Mouse (Mus musculus) kidney, embryonic 16.5 days (tissue): ENCODE results near the gene Col1a2. TPM values are rescaled to one million over a fixed set of nuclear protein-coding genes. Genes with fewer than 3 reads are reported as not detected.

Experiments
- polyA plus RNA-seq: library from polyadenylated mRNA; unstranded; fragments of >200 nt; fragmentation: Nextera tagmentation; extraction: Ambion mirVana; gene quantifications from 2 replicates; pipeline ENCODE4 v1.2.1, GENCODE M21; 2015

Col1a2 gene
- polyA plus RNA-seq, 1 experiment from 2014 or later: 618 TPM

Other genes starting within 250 kb of the Col1a2 start
- gene Casd1, start 96.0 kb downstream of the Col1a2 start, polyA plus RNA-seq: 29.7 and 30.1 TPM in 2 replicates
- gene Sgce, start 242.4 kb downstream of the Col1a2 start, polyA plus RNA-seq: 47.4 and 50.8 TPM in 2 replicates
- gene Peg10, start 242.5 kb downstream of the Col1a2 start, polyA plus RNA-seq: 2.7 and 3.1 TPM in 2 replicates